Mouse (Mus musculus) liver, postnatal 0 days (tissue): Measurements from ENCODE around the gene Snx6.
"Not testable (repeated sequence)": the region's sequence is repeated elsewhere in the genome, so short reads cannot be mapped to it uniquely, and the experiment has no call there.

Experiments
- CTCF ChIP-seq: sonication (generic); IDR thresholded peaks from 2 replicates; pipeline ENCODE4 v1.5.1; 2016; ENCODE audit warnings: antibody characterized with exemption, low read depth
- EP300 ChIP-seq: IDR thresholded peaks from 2 replicates; pipeline ENCODE4 v1.6.1; 2016; ENCODE audit warnings: antibody characterized with exemption, low read depth, mild to moderate bottlenecking

DNA sequence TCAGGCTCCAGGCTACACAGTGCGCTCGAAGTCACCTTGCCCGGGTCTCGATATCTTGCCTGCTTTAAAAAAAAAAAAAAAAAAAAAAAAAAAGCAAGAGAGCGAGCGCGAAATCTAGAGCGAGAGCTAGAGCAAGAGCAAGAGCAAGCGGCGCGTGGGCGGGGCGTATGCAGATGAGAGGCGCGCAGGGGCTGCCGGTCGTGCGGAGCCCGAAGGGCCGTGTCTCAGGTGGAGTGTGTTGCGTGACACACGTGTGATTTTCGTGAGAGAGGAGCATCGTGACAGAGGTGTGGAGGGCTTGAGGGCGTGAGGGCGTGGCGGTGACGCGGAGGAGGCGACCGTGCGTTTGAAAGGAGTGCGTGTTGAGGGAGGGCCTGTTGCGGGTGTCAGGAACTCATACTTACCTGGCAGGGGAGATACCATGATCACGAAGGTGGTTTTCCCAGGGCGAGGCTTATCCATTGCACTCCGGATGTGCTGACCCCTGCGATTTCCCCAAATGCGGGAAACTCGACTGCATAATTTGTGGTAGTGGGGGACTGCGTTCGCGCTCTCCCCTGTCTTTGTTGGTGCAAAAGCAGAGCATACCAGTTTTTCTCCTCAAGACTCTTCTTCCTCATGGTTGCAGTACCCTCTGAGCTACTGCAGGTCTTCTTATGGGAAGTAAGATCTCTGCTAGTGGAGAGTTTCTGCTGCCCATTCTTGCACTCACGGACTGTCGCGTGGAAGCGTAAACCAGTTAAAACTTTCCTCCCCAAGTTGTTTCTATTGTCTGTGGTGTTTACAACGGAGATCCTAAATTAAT is 81.5 kb downstream of the Snx6 start:
- TF ChIP-seq CTCF, EP300: not testable (repeated sequence)
